Mouse (Mus musculus): ENCODE results near the gene Dpp7. TPM values are rescaled to one million over a fixed set of nuclear protein-coding genes. Genes with fewer than 3 reads are reported as not detected.
A peak's percentile ranks its signal among the peaks of the same experiment; 100 is the strongest.

Dpp7 gene
- 120 and 129 TPM in 2 replicates for polyA plus RNA-seq (2015; fragmentation: Nextera tagmentation; extraction: Ambion mirVana)

- H3K27ac ChIP-seq (ENCODE audit: low read depth, low read length), result peak within 1 kb of the TSS; percentile 41; the same call in 1 of the 2 replicates
- peak within 1 kb of the TSS; percentile 43 for H3K9ac ChIP-seq (ENCODE audit: low read depth, low read length)
- WGBS, result 2% methylated on average over 13 of the region's 13 CpGs
- H3K36me3 ChIP-seq (ENCODE audit: control insufficient read depth, insufficient read depth), result peaks cover 36% of the 10 kb centered on the region
- H3K4me2 ChIP-seq (replicated peaks; ENCODE audit: low read depth), result peak within 1 kb of the TSS; percentile 84
- H3K27me3 ChIP-seq (replicated peaks; ENCODE audit: control insufficient read depth, insufficient read depth, low read length), result no peaks in the 10 kb centered on the region
- ATAC-seq, result peak; percentile 73
- H3K4me3 ChIP-seq (ENCODE audit: low read depth, low read length), result peak within 1 kb of the TSS; percentile 49
- peaks cover 6% of the 10 kb centered on the region; the same call in 1 of the 2 replicates for H3K4me1 ChIP-seq (replicated peaks; ENCODE audit: control insufficient read depth, insufficient read depth, low read length)
- TF ChIP-seq CTCF (IDR thresholded peaks at IDR 0.05; ENCODE audit: low read depth), result no peak
- H3K9me3 ChIP-seq (ENCODE audit: control insufficient read depth), result no peaks in the 10 kb centered on the region
These were observed at the start of gene Dpp7 for GRCm38 (mm10) chr2:25356208-25357079. Dpp7 (minus strand) TSS chr2:25356359.

- Histone ChIP-seq H3K27ac (ENCODE audit: low read depth, low read length) (no peak overlapping the region), H3K9ac (ENCODE audit: low read depth, low read length) (no peak overlapping the region), H3K4me3 (ENCODE audit: low read depth, low read length) (no peak overlapping the region), H3K4me1 (replicated peaks; ENCODE audit: control insufficient read depth, insufficient read depth, low read length) (no peaks in the 10 kb centered on the region), H3K4me2 (replicated peaks; ENCODE audit: low read depth) (no peak overlapping the region), H3K36me3 (ENCODE audit: control insufficient read depth, insufficient read depth) (no peaks in the 10 kb centered on the region), H3K27me3 (replicated peaks; ENCODE audit: control insufficient read depth, insufficient read depth, low read length) (0 out of 2 replicates have a peak, but pooled peaks cover 3% of the 10 kb centered on the region), H3K9me3 (ENCODE audit: control insufficient read depth) (no peaks in the 10 kb centered on the region)
- 93% methylated on average over 4 of the region's 4 CpGs for WGBS
- ATAC-seq, result no peak
- TF ChIP-seq CTCF (IDR thresholded peaks at IDR 0.05; ENCODE audit: low read depth), result no peak
These were observed 47.8 kb upstream of the Dpp7 start for GRCm38 (mm10) chr2:25403994-25404393.

- Histone ChIP-seq H3K4me1 (replicated peaks; ENCODE audit: control insufficient read depth, insufficient read depth, low read length) (no peaks in the 10 kb centered on the region), H3K4me3 (ENCODE audit: low read depth, low read length) (peak overlapping the region; percentile 60), H3K27me3 (replicated peaks; ENCODE audit: control insufficient read depth, insufficient read depth, low read length) (0 out of 2 replicates have a peak, but pooled peaks cover 6% of the 10 kb centered on the region), H3K4me2 (replicated peaks; ENCODE audit: low read depth) (peak overlapping the region; percentile 90), H3K9ac (ENCODE audit: low read depth, low read length) (peak overlapping the region; percentile 45), H3K27ac (ENCODE audit: low read depth, low read length) (peak overlapping the region; percentile 50), H3K9me3 (ENCODE audit: control insufficient read depth) (no peaks in the 10 kb centered on the region), H3K36me3 (ENCODE audit: control insufficient read depth, insufficient read depth) (no peaks in the 10 kb centered on the region)
- 2% methylated on average over 53 of the region's 54 CpGs for WGBS
- TF ChIP-seq CTCF (IDR thresholded peaks at IDR 0.05; ENCODE audit: low read depth), result no peak
- ATAC-seq, result peak; percentile 62
These were observed 46.9 kb upstream of the Dpp7 start for GRCm38 (mm10) chr2:25402972-25403601.

GRCm38 (mm10) chr2:25402377-25402971 is 46.3 kb upstream of the Dpp7 start:
- Histone ChIP-seq H3K27ac (ENCODE audit: low read depth, low read length) (no peak overlapping the region), H3K4me3 (ENCODE audit: low read depth, low read length) (peak overlapping the region; percentile 60), H3K4me1 (replicated peaks; ENCODE audit: control insufficient read depth, insufficient read depth, low read length) (no peaks in the 10 kb centered on the region), H3K27me3 (replicated peaks; ENCODE audit: control insufficient read depth, insufficient read depth, low read length) (0 out of 2 replicates have a peak, but pooled peaks cover 6% of the 10 kb centered on the region), H3K9ac (ENCODE audit: low read depth, low read length) (no peak overlapping the region), H3K9me3 (ENCODE audit: control insufficient read depth) (no peaks in the 10 kb centered on the region), H3K36me3 (ENCODE audit: control insufficient read depth, insufficient read depth) (no peaks in the 10 kb centered on the region), H3K4me2 (replicated peaks; ENCODE audit: low read depth) (peak overlapping the region; percentile 90)
- 0% methylated on average over 13 of the region's 13 CpGs for WGBS
- ATAC-seq, result peak; percentile 32; the same call in 1 of the 2 replicates
- TF ChIP-seq CTCF (IDR thresholded peaks at IDR 0.05; ENCODE audit: low read depth), result peak; percentile 88

- Histone ChIP-seq H3K4me1 (replicated peaks; ENCODE audit: control insufficient read depth, insufficient read depth, low read length) (no peaks in the 10 kb centered on the region), H3K9me3 (ENCODE audit: control insufficient read depth) (no peaks in the 10 kb centered on the region), H3K27ac (ENCODE audit: low read depth, low read length) (no peak overlapping the region), H3K4me3 (ENCODE audit: low read depth, low read length) (no peak overlapping the region), H3K27me3 (replicated peaks; ENCODE audit: control insufficient read depth, insufficient read depth, low read length) (0 out of 2 replicates have a peak, but pooled peaks cover 6% of the 10 kb centered on the region), H3K4me2 (replicated peaks; ENCODE audit: low read depth) (peak overlapping the region; percentile 41), H3K36me3 (ENCODE audit: control insufficient read depth, insufficient read depth) (no peaks in the 10 kb centered on the region), H3K9ac (ENCODE audit: low read depth, low read length) (no peak overlapping the region)
- ATAC-seq, result no peak
- TF ChIP-seq CTCF (IDR thresholded peaks at IDR 0.05; ENCODE audit: low read depth), result peak; percentile 87
- WGBS, result 2% methylated on average over 17 of the region's 17 CpGs
These were observed 44.6 kb upstream of the Dpp7 start for GRCm38 (mm10) chr2:25400764-25401163.

- ATAC-seq, result no peak
- Histone ChIP-seq H3K27ac (ENCODE audit: low read depth, low read length) (no peak overlapping the region), H3K9me3 (ENCODE audit: control insufficient read depth) (no peaks in the 10 kb centered on the region), H3K4me3 (ENCODE audit: low read depth, low read length) (no peak overlapping the region), H3K4me1 (replicated peaks; ENCODE audit: control insufficient read depth, insufficient read depth, low read length) (no peaks in the 10 kb centered on the region), H3K36me3 (ENCODE audit: control insufficient read depth, insufficient read depth) (no peaks in the 10 kb centered on the region), H3K9ac (ENCODE audit: low read depth, low read length) (no peak overlapping the region), H3K4me2 (replicated peaks; ENCODE audit: low read depth) (peak overlapping the region; percentile 41; the same call in 1 of the 2 replicates), H3K27me3 (replicated peaks; ENCODE audit: control insufficient read depth, insufficient read depth, low read length) (0 out of 2 replicates have a peak, but pooled peaks cover 6% of the 10 kb centered on the region)
- no peak for TF ChIP-seq CTCF (IDR thresholded peaks at IDR 0.05; ENCODE audit: low read depth)
- 27% methylated on average over 16 of the region's 16 CpGs for WGBS
These were observed 44.1 kb upstream of the Dpp7 start for GRCm38 (mm10) chr2:25400291-25400690.
